Mouse (Mus musculus) liver, embryonic 14.5 days (tissue): Measurements from ENCODE around the gene Rab3gap2. TPM values are rescaled to one million over a fixed set of nuclear protein-coding genes. Genes with fewer than 3 reads are reported as not detected.
A peak's percentile ranks its signal among the peaks of the same experiment; 100 is the strongest.

Experiments used
- ATAC-seq: fragments of 200-750 bp; cut with Nextera tagmentation; 2 replicates; pipeline ENCODE4 v1.8.0; 2017; ENCODE audit warnings: moderate number of reproducible peaks, mild to moderate bottlenecking, moderate library complexity; ENCODE audit not compliant: insufficient read depth
- DNase-seq, 3 experiments: peaks; one replicate each; pipeline ENCODE4 v3.0.0-alpha.2; 2012 to 2013; ENCODE audit warnings: low read depth in 3 of 3, low spot score in 3 of 3
- H3K27ac ChIP-seq: fragments of 300-500 bp; sonication (generic); 2 replicates; pipeline ENCODE4 v1.5.1; 2014; ENCODE audit warnings: moderate library complexity, mild to moderate bottlenecking, control low read depth, inconsistent platforms
- H3K27me3 ChIP-seq: fragments of 300-500 bp; sonication (generic); 2 replicates; pipeline ENCODE4 v1.6.1; 2014; ENCODE audit warnings: mild to moderate bottlenecking, low read length, moderate library complexity; ENCODE audit not compliant: control insufficient read depth, insufficient read depth
- H3K36me3 ChIP-seq: fragments of 300-500 bp; sonication (generic); replicated peaks from 2 replicates; pipeline ENCODE4 v1.6.1; 2014; ENCODE audit warnings: low read depth; ENCODE audit not compliant: control insufficient read depth, insufficient read depth
- H3K4me1 ChIP-seq, 2 experiments: fragments of 200-500 bp in 1 of 2; fragments of 300-500 bp in 1 of 2; sonication (generic) in 1 of 2; replicated peaks; 2 replicates each; pipeline ENCODE4 v1.6.1; 2012 to 2014; ENCODE audit warnings: antibody characterized with exemption in 1 of 2, inconsistent platforms in 1 of 2, low read length in 1 of 2; ENCODE audit not compliant: control insufficient read depth in 2 of 2, insufficient read depth in 2 of 2
- H3K4me2 ChIP-seq: fragments of 300-500 bp; sonication (generic); 2 replicates; pipeline ENCODE4 v1.6.1; 2014; ENCODE audit warnings: low read depth, mild to moderate bottlenecking, control low read depth, moderate library complexity
- H3K4me3 ChIP-seq, 2 experiments: fragments of 200-500 bp in 1 of 2; fragments of 300-500 bp in 1 of 2; sonication (generic) in 1 of 2; 2 replicates each; pipeline ENCODE4 v1.5.1; 2012 to 2014; ENCODE audit warnings: low read depth in 2 of 2, low read length in 2 of 2, mild to moderate bottlenecking in 2 of 2, control low read depth in 1 of 2, inconsistent platforms in 1 of 2, moderate library complexity in 1 of 2; ENCODE audit not compliant: insufficient read depth in 1 of 2
- H3K9ac ChIP-seq: fragments of 300-500 bp; sonication (generic); replicated peaks from 2 replicates; pipeline ENCODE4 v1.6.1; 2014; ENCODE audit warnings: mild to moderate bottlenecking, control low read depth, moderate library complexity
- H3K9me3 ChIP-seq: fragments of 300-500 bp; sonication (generic); 2 replicates; pipeline ENCODE4 v1.6.1; 2016; ENCODE audit warnings: low read length, mixed read lengths; ENCODE audit not compliant: control insufficient read depth
- CTCF ChIP-seq: IDR thresholded peaks from 2 replicates; pipeline ENCODE4 v1.5.1; 2016; ENCODE audit warnings: antibody characterized with exemption, low read depth, control low read depth
- EP300 ChIP-seq: IDR thresholded peaks from 2 replicates; pipeline ENCODE4 v1.6.1; 2016; ENCODE audit warnings: antibody characterized with exemption, low read depth
- WGBS: fragments of 180-500 bp; shearing (Covaris S2); extraction: QIAGEN DNeasy Blood & Tissue Kit; methylation state at CpG from one replicate; pipeline ENCODE4 v1.1.7; 2014; ENCODE audit not compliant: insufficient replicate concordance; 5-methylcytosine and 5-hydroxymethylcytosine counted together
- microRNA counts: library from miRNA; unstranded; fragments of <30 nt; microRNA quantifications from one replicate; lab custom pipeline; 2016
- microRNA-seq: library from miRNA; unstranded; fragments of <30 nt; microRNA quantifications from one replicate; pipeline ENCODE4, GENCODE M21; 2016
- polyA plus RNA-seq, 2 experiments: library from polyadenylated mRNA; depleted of rRNA in 1 of 2; stranded (reverse) in 1 of 2; unstranded in 1 of 2; fragments of >200 nt; fragmentation: Nextera tagmentation in 1 of 2; extraction: Ambion mirVana in 1 of 2; gene quantifications; 2 replicates each; pipeline versions ENCODE4 v1.2.1 to v1.2.3; 2012 to 2014

The Rab3gap2 gene
- polyA plus RNA-seq, 2 experiments, result 9.6 to 10.2 TPM

GRCm38 (mm10) chr1:185334136-185334535 lies 130.2 kb downstream of the Rab3gap2 start:
- ATAC-seq (no peak), DNase-seq (no peak)
- Histone ChIP-seq H3K27me3 (no peaks in the 10 kb centered on the region), H3K9ac (no peak overlapping the region), H3K27ac (no peak overlapping the region), H3K36me3 (no peaks in the 10 kb centered on the region), H3K4me1 (peaks cover 0 to 9% of the 10 kb centered on the region in 2 experiments), H3K4me2 (no peak overlapping the region), H3K9me3 (no peaks in the 10 kb centered on the region), H3K4me3 (no peak overlapping the region)
- TF ChIP-seq EP300 (no peak), CTCF (no peak)
- 70% methylated on average over 4 of the region's 4 CpGs for WGBS

GRCm38 (mm10) chr1:185335231-185335765 lies 131.4 kb downstream of the Rab3gap2 start:
- Histone ChIP-seq H3K9ac (no peak overlapping the region), H3K27me3 (no peaks in the 10 kb centered on the region), H3K36me3 (no peaks in the 10 kb centered on the region), H3K27ac (no peak overlapping the region), H3K4me2 (no peak overlapping the region), H3K4me3 (no peak overlapping the region), H3K9me3 (no peaks in the 10 kb centered on the region), H3K4me1 (peaks cover 0 to 3% of the 10 kb centered on the region in 2 experiments; a peak in 3 of 4 replicates)
- TF ChIP-seq EP300, result no peak
- TF ChIP-seq CTCF, result no peak
- ATAC-seq (no peak), DNase-seq (no peak)
- 63% methylated on average over 6 of the region's 6 CpGs for WGBS

MicroRNA genes within 50 kb of the gene (microRNA counts, 519-probe panel; counts per million panel counts)
- microRNA mmu-miR-194 (lab: Ali Mortazavi, UCI) (7,703 counts per million, percentile 76 among the panel's probes with 10 or more counts), microRNA mmu-miR-664 (lab: Ali Mortazavi, UCI) (69.9 counts per million)

Small RNA genes within 50 kb of the gene (microRNA-seq; reads per million reads assigned to microRNA genes)
- gene Mir194-1, result 24.9 reads per million, percentile 32 among the genes with 10 or more reads in this experiment
- gene Mir215, result 4.2 reads per million, percentile 3 among the genes with 10 or more reads in this experiment
- 20.3 reads per million, percentile 29 among the genes with 10 or more reads in this experiment for gene Mir664

Other genes starting within 250 kb of the Rab3gap2 start
- 0.55 and 0.67 TPM in 2 replicates for gene Mark1, start 204.5 kb upstream of the Rab3gap2 start, polyA plus RNA-seq (2012; rRNA removed)
- 0.09 and 0.14 TPM in 2 replicates for gene Mark1, start 204.5 kb upstream of the Rab3gap2 start, polyA plus RNA-seq (2014; fragmentation: Nextera tagmentation; extraction: Ambion mirVana)
- 12.3 and 17.6 TPM in 2 replicates for gene Iars2, start 125.3 kb downstream of the Rab3gap2 start, polyA plus RNA-seq (2012; rRNA removed)
- gene Iars2, start 125.3 kb downstream of the Rab3gap2 start, polyA plus RNA-seq (2014; fragmentation: Nextera tagmentation; extraction: Ambion mirVana), result 19.1 and 21.9 TPM in 2 replicates
- 9.1 and 11.3 TPM in 2 replicates for gene Bpnt1, start 128.0 kb downstream of the Rab3gap2 start, polyA plus RNA-seq (2012; rRNA removed)
- gene Bpnt1, start 128.0 kb downstream of the Rab3gap2 start, polyA plus RNA-seq (2014; fragmentation: Nextera tagmentation; extraction: Ambion mirVana), result 4.4 and 5.4 TPM in 2 replicates
- 12.2 and 22.9 TPM in 2 replicates for gene Eprs, start 158.9 kb downstream of the Rab3gap2 start, polyA plus RNA-seq (2012; rRNA removed)
- gene Eprs, start 158.9 kb downstream of the Rab3gap2 start, polyA plus RNA-seq (2014; fragmentation: Nextera tagmentation; extraction: Ambion mirVana), result 79.1 and 83.7 TPM in 2 replicates